Mouse (Mus musculus): ENCODE data around the gene Bach1. TPM values are rescaled to one million over a fixed set of nuclear protein-coding genes. Genes with fewer than 3 reads are reported as not detected.

Gene Bach1
- polyA plus RNA-seq, 1 experiment: 7.6 TPM

- TF ChIP-seq CTCF (IDR thresholded peaks at IDR 0.05; ENCODE audit: extremely low read depth, insufficient read depth, insufficient read length, insufficient replicate concordance): no peak
- TF ChIP-seq POLR2A (IDR thresholded peaks at IDR 0.05; ENCODE audit: low read depth, low read length): no peak
- no peaks in the 10 kb centered on the region for H3K27me3 ChIP-seq (ENCODE audit: control insufficient read depth, insufficient read depth, low read length)
- H3K27ac ChIP-seq (ENCODE audit: insufficient read depth, low read length): no peak overlapping the region
- no peak overlapping the region for H3K4me3 ChIP-seq (ENCODE audit: extremely low read depth, insufficient read depth, insufficient read length)
- DNase-seq (ENCODE audit: low read depth in 1 of 2, low spot score in 2 of 2): no peak
- WGBS: 77% methylated on average over 8 of the region's 8 CpGs
- H3K4me1 ChIP-seq (ENCODE audit: control insufficient read depth, insufficient read depth, insufficient read length): peaks cover 2% of the 10 kb centered on the region; the same call in 1 of the 2 replicates
- peaks cover 20% of the 10 kb centered on the region for H3K36me3 ChIP-seq (ENCODE audit: control insufficient read depth, insufficient read depth, low read length)
Measured at GRCm38 (mm10) chr16:87728703-87729102, 30.0 kb downstream of the Bach1 start.

DNA sequence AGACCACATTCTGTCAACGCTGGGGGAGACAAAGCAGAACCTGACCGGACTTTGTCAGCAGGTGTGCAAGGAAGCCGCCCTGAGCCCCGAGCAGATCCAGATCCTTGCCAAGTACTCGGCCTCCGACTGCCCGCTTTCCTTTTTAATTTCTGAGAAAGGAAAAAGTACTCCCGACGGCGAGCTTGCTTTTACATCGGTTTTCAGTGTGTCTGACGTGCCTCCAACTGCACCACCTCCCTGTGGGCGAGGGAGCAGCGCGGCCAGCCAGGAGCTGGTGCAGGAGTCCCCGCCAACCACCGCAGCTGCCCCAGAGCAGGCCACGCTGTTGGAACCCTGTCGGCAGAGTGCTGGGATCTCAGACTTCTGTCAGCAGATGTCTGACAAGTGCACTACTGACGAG lies 30.7 kb downstream of the Bach1 start:
- 88% methylated on average over 20 of the region's 20 CpGs for WGBS
- DNase-seq (ENCODE audit: low read depth in 1 of 2, low spot score in 2 of 2): no peak
- no peak for TF ChIP-seq CTCF (IDR thresholded peaks at IDR 0.05; ENCODE audit: extremely low read depth, insufficient read depth, insufficient read length, insufficient replicate concordance)
- TF ChIP-seq POLR2A (IDR thresholded peaks at IDR 0.05; ENCODE audit: low read depth, low read length): no peak
- Histone ChIP-seq H3K36me3 (ENCODE audit: control insufficient read depth, insufficient read depth, low read length) (peaks cover 20% of the 10 kb centered on the region), H3K27ac (ENCODE audit: insufficient read depth, low read length) (no peak overlapping the region), H3K4me3 (ENCODE audit: extremely low read depth, insufficient read depth, insufficient read length) (no peak overlapping the region), H3K27me3 (ENCODE audit: control insufficient read depth, insufficient read depth, low read length) (no peaks in the 10 kb centered on the region), H3K4me1 (ENCODE audit: control insufficient read depth, insufficient read depth, insufficient read length) (peaks cover 2% of the 10 kb centered on the region; the same call in 1 of the 2 replicates)

DNA sequence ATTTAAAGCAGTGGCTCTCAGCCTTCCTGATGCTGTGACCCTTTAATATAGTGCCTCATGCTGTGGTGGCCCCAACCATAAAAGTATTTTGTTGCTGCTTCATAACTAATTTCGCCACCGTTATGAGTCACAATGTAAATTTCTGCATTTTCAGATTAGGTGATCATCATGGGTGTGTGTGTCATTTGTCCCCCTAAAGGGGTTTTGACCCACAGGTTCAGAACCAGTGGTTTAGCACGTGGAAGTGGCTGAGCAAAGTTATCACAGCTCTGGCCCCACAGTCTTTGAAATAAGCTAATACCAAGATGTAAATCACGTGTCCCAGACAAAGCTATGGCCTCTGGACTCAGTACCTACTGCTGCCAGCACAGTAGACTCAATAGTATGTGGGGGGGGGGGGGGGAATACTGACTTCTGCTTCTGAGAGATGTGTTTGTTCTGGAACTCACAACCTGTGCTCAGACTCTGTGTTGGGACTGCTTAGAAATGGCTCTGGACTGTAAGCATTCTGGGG lies 36.2 kb downstream of the Bach1 start:
- no peak for DNase-seq (ENCODE audit: low read depth in 1 of 2, low spot score in 2 of 2)
- 90% methylated on average over 4 of the region's 4 CpGs for WGBS
- H3K4me3 ChIP-seq (ENCODE audit: extremely low read depth, insufficient read depth, insufficient read length): no peak overlapping the region
- H3K27me3 ChIP-seq (ENCODE audit: control insufficient read depth, insufficient read depth, low read length): no peaks in the 10 kb centered on the region
- H3K27ac ChIP-seq (ENCODE audit: insufficient read depth, low read length): no peak overlapping the region
- TF ChIP-seq POLR2A (IDR thresholded peaks at IDR 0.05; ENCODE audit: low read depth, low read length) (no peak), CTCF (IDR thresholded peaks at IDR 0.05; ENCODE audit: extremely low read depth, insufficient read depth, insufficient read length, insufficient replicate concordance) (no peak)
- H3K36me3 ChIP-seq (ENCODE audit: control insufficient read depth, insufficient read depth, low read length): peaks cover 9% of the 10 kb centered on the region
- H3K4me1 ChIP-seq (ENCODE audit: control insufficient read depth, insufficient read depth, insufficient read length): no peaks in the 10 kb centered on the region

- no peak overlapping the region for H3K4me3 ChIP-seq (ENCODE audit: extremely low read depth, insufficient read depth, insufficient read length)
- H3K4me1 ChIP-seq (ENCODE audit: control insufficient read depth, insufficient read depth, insufficient read length): no peaks in the 10 kb centered on the region
- TF ChIP-seq CTCF (IDR thresholded peaks at IDR 0.05; ENCODE audit: extremely low read depth, insufficient read depth, insufficient read length, insufficient replicate concordance) (no peak), POLR2A (IDR thresholded peaks at IDR 0.05; ENCODE audit: low read depth, low read length) (no peak)
- H3K27ac ChIP-seq (ENCODE audit: insufficient read depth, low read length): no peak overlapping the region
- H3K27me3 ChIP-seq (ENCODE audit: control insufficient read depth, insufficient read depth, low read length): no peaks in the 10 kb centered on the region
- no peaks in the 10 kb centered on the region; the same call in 1 of the 2 replicates for H3K36me3 ChIP-seq (ENCODE audit: control insufficient read depth, insufficient read depth, low read length)
- WGBS: 91% methylated on average over 11 of the region's 11 CpGs
- DNase-seq (ENCODE audit: low read depth in 1 of 2, low spot score in 2 of 2): no peak
Measured at GRCm38 (mm10) chr16:87736106-87736505, 37.4 kb downstream of the Bach1 start.

DNA sequence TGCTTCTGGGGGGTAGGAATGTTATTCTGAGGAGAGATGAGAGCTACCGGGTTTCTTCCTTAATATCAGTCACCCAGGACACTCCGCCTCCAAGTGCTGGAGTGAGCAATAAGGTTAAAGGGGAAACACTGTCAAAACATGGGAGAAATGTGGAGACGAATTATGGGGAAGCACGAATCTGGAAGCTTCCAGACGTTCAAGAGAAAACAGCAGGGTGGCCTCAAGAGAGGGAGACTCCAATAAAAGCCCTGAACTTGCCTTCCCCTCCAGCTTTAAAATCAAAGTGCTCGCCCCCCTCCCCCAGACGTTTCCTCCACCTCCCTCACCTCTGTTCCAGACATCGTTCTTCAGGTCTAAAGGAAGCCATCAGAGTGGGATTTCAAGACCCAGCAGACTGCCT lies 38.6 kb downstream of the Bach1 start:
- TF ChIP-seq POLR2A (IDR thresholded peaks at IDR 0.05; ENCODE audit: low read depth, low read length) (no peak), CTCF (IDR thresholded peaks at IDR 0.05; ENCODE audit: extremely low read depth, insufficient read depth, insufficient read length, insufficient replicate concordance) (no peak)
- Histone ChIP-seq H3K27ac (ENCODE audit: insufficient read depth, low read length) (no peak overlapping the region), H3K36me3 (ENCODE audit: control insufficient read depth, insufficient read depth, low read length) (no peaks in the 10 kb centered on the region; the same call in 1 of the 2 replicates), H3K27me3 (ENCODE audit: control insufficient read depth, insufficient read depth, low read length) (no peaks in the 10 kb centered on the region), H3K4me3 (ENCODE audit: extremely low read depth, insufficient read depth, insufficient read length) (no peak overlapping the region), H3K4me1 (ENCODE audit: control insufficient read depth, insufficient read depth, insufficient read length) (no peaks in the 10 kb centered on the region)
- WGBS: 64% methylated on average over 8 of the region's 8 CpGs
- no peak for DNase-seq (ENCODE audit: low read depth in 1 of 2, low spot score in 2 of 2)

- 86% methylated on average over 21 of the region's 21 CpGs for WGBS
- H3K27ac ChIP-seq (ENCODE audit: insufficient read depth, low read length): no peak overlapping the region
- no peaks in the 10 kb centered on the region for H3K27me3 ChIP-seq (ENCODE audit: control insufficient read depth, insufficient read depth, low read length)
- H3K36me3 ChIP-seq (ENCODE audit: control insufficient read depth, insufficient read depth, low read length): no peaks in the 10 kb centered on the region; the same call in 1 of the 2 replicates
- TF ChIP-seq POLR2A (IDR thresholded peaks at IDR 0.05; ENCODE audit: low read depth, low read length): no peak
- no peak for TF ChIP-seq CTCF (IDR thresholded peaks at IDR 0.05; ENCODE audit: extremely low read depth, insufficient read depth, insufficient read length, insufficient replicate concordance)
- H3K4me1 ChIP-seq (ENCODE audit: control insufficient read depth, insufficient read depth, insufficient read length): no peaks in the 10 kb centered on the region
- H3K4me3 ChIP-seq (ENCODE audit: extremely low read depth, insufficient read depth, insufficient read length): no peak overlapping the region
- DNase-seq (ENCODE audit: low read depth in 1 of 2, low spot score in 2 of 2): no peak
Measured at GRCm38 (mm10) chr16:87737842-87738639, 39.3 kb downstream of the Bach1 start.

All from spleen, adult 2 months (tissue).